ENCODE assay signal across 8 mouse cellular contexts in genomic region chr15:82379871-82380713, GRCm38 (mm10). TPM values are rescaled to one million over a fixed set of nuclear protein-coding genes. Genes with fewer than 3 reads are reported as not detected.
DNase-seq lines count a peak whose midpoint lies in the region; ATAC-seq lines count a peak whose summit lies in the region.

TSS of gene Cyp2d22 (minus strand) at chr15:82380260.

- peak; percentile 52 to 67 for DNase-seq in adrenal gland, adult 18-20 months (ENCODE audit: low spot score in 2 of 2)
- peak; percentile 66 to 75 for DNase-seq in lung, adult 18-20 months
- DNase-seq in urinary bladder, postnatal 14 days (ENCODE audit: low spot score): peak; percentile 38

- H3K27me3 ChIP-seq in embryonic facial prominence, embryonic 12.5 days: no peaks in the 10 kb centered on the region
- no peaks in the 10 kb centered on the region for H3K27me3 ChIP-seq in heart, embryonic 13.5 days (replicated peaks)
- H3K27me3 ChIP-seq in kidney, embryonic 16.5 days (ENCODE audit: insufficient read depth, low read length): no peaks in the 10 kb centered on the region
- H3K27me3 ChIP-seq in neural tube, embryonic 14.5 days (ENCODE audit: control insufficient read depth, insufficient read depth, low read length): no peaks in the 10 kb centered on the region

- H3K4me1 ChIP-seq in embryonic facial prominence, embryonic 12.5 days: peaks cover 15% of the 10 kb centered on the region
- peaks cover 52% of the 10 kb centered on the region for H3K4me1 ChIP-seq in heart, embryonic 13.5 days
- H3K4me1 ChIP-seq in kidney, embryonic 16.5 days (ENCODE audit: insufficient read depth, low read length): peaks cover 29% of the 10 kb centered on the region
- no peaks in the 10 kb centered on the region for H3K4me1 ChIP-seq in neural tube, embryonic 14.5 days (ENCODE audit: control insufficient read depth, insufficient read depth, low read length)

- H3K4me3 ChIP-seq in embryonic facial prominence, embryonic 12.5 days: peak within 1 kb of the TSS; percentile 45
- H3K4me3 ChIP-seq in heart, embryonic 13.5 days: peak within 1 kb of the TSS; percentile 56
- H3K4me3 ChIP-seq in kidney, embryonic 16.5 days (ENCODE audit: low read length): peak within 1 kb of the TSS; percentile 46
- peak within 1 kb of the TSS; percentile 22 for H3K4me3 ChIP-seq in neural tube, embryonic 14.5 days (ENCODE audit: low read depth, low read length)

- peak; percentile 77 for ATAC-seq in CD4-positive, CD25-positive, alpha-beta regulatory T cell, adult 4 months
- peak; percentile 88 for ATAC-seq in embryonic facial prominence, embryonic 12.5 days (ENCODE audit: insufficient number of reproducible peaks, insufficient read depth, low FRiP score, low TSS enrichment)
- ATAC-seq in heart, embryonic 13.5 days (ENCODE audit: extremely low read depth, insufficient number of reproducible peaks, low FRiP score, low TSS enrichment): peak; percentile 77
- peak; percentile 89 for ATAC-seq in kidney, embryonic 16.5 days (ENCODE audit: low FRiP score, low TSS enrichment)
- ATAC-seq in neural tube, embryonic 14.5 days (ENCODE audit: low read depth): peak; percentile 61; the same call in 1 of the 2 replicates

- H3K9ac ChIP-seq in embryonic facial prominence, embryonic 12.5 days: peak within 1 kb of the TSS; percentile 56
- peak within 1 kb of the TSS; percentile 80 for H3K9ac ChIP-seq in heart, embryonic 13.5 days
- peak within 1 kb of the TSS; percentile 57 for H3K9ac ChIP-seq in kidney, embryonic 16.5 days (replicated peaks; ENCODE audit: low read length)
- 0 out of 2 replicates have a peak within 1 kb of the TSS, but pooled peaks have one; percentile 41 for H3K9ac ChIP-seq in neural tube, embryonic 14.5 days (replicated peaks; ENCODE audit: low read depth, low read length)

- peak within 1 kb of the TSS; percentile 70 for H3K4me2 ChIP-seq in embryonic facial prominence, embryonic 12.5 days (replicated peaks)
- peak within 1 kb of the TSS; percentile 75 for H3K4me2 ChIP-seq in heart, embryonic 13.5 days
- H3K4me2 ChIP-seq in kidney, embryonic 16.5 days (replicated peaks; ENCODE audit: low read depth, low read length): peak within 1 kb of the TSS; percentile 58
- H3K4me2 ChIP-seq in neural tube, embryonic 14.5 days (ENCODE audit: low read depth, low read length): peak within 1 kb of the TSS; percentile 52

- H3K36me3 ChIP-seq in embryonic facial prominence, embryonic 12.5 days: no peaks in the 10 kb centered on the region
- no peaks in the 10 kb centered on the region for H3K36me3 ChIP-seq in heart, embryonic 13.5 days
- H3K36me3 ChIP-seq in kidney, embryonic 16.5 days (ENCODE audit: insufficient read depth, low read length): 0 out of 2 replicates have a peak, but pooled peaks cover 3% of the 10 kb centered on the region
- no peaks in the 10 kb centered on the region for H3K36me3 ChIP-seq in neural tube, embryonic 14.5 days (ENCODE audit: control insufficient read depth, insufficient read depth, low read length)

- no peaks in the 10 kb centered on the region for H3K9me3 ChIP-seq in embryonic facial prominence, embryonic 12.5 days
- no peaks in the 10 kb centered on the region for H3K9me3 ChIP-seq in heart, embryonic 13.5 days
- no peaks in the 10 kb centered on the region for H3K9me3 ChIP-seq in kidney, embryonic 16.5 days (ENCODE audit: low read length)
- no peaks in the 10 kb centered on the region for H3K9me3 ChIP-seq in neural tube, embryonic 14.5 days (ENCODE audit: control insufficient read depth, low read length)

- WGBS in embryonic facial prominence, embryonic 12.5 days: 2% methylated on average over 19 of the region's 24 CpGs
- WGBS in heart, embryonic 13.5 days: 1% methylated on average over 18 of the region's 24 CpGs
- under 1% methylated on average over 18 of the region's 24 CpGs for WGBS in kidney, embryonic 16.5 days
- whole genome bisulfite sequencing in neural tube, embryonic 14.5 days: 6% methylated on average over 17 of the region's 24 CpGs

- H3K27ac ChIP-seq in embryonic facial prominence, embryonic 12.5 days: peak within 1 kb of the TSS; percentile 77
- peak within 1 kb of the TSS; percentile 75 for H3K27ac ChIP-seq in heart, embryonic 13.5 days (replicated peaks)
- peak within 1 kb of the TSS; percentile 81 for H3K27ac ChIP-seq in kidney, embryonic 16.5 days (ENCODE audit: low read length)
- no peak within 1 kb of the TSS for H3K27ac ChIP-seq in neural tube, embryonic 14.5 days (ENCODE audit: low read depth, low read length)

RNA-seq across cellular contexts. Expression of gene Cyp2d22, which starts in this region (rescaled TPM):
- 10 to 100 TPM; 10.7 to 12.5 TPM for polyA plus RNA-seq in CD4-positive, CD25-positive, alpha-beta regulatory T cell, adult 4 months (2017; shearing (Covaris generic))
- total RNA-seq in adrenal gland, adult 18-20 months (2021): 10 to 100 TPM; 47.7 to 48.8 TPM
- 10.6 and 10.9 TPM in 2 replicates for polyA plus RNA-seq in embryonic facial prominence, embryonic 12.5 days (2016; fragmentation: Nextera tagmentation; extraction: Ambion mirVana)
- polyA plus RNA-seq in heart, embryonic 13.5 days (2015; fragmentation: Nextera tagmentation; extraction: Ambion mirVana): 9.0 and 12.4 TPM in 2 replicates
- 18.2 and 21.1 TPM in 2 replicates for polyA plus RNA-seq in kidney, embryonic 16.5 days (2015; fragmentation: Nextera tagmentation; extraction: Ambion mirVana)
- 0.99 and 1.8 TPM in 2 replicates for polyA plus RNA-seq in neural tube, embryonic 14.5 days (2014; fragmentation: Nextera tagmentation; extraction: Ambion mirVana)
